Mouse (Mus musculus): ENCODE data around the gene 4931428L18Rik. TPM values are rescaled to one million over a fixed set of nuclear protein-coding genes. Genes with fewer than 3 reads are reported as not detected.

The 4931428L18Rik gene
- total RNA-seq, 2 experiments from 2014 or later: 0.16 TPM; not detected in 1

DNA sequence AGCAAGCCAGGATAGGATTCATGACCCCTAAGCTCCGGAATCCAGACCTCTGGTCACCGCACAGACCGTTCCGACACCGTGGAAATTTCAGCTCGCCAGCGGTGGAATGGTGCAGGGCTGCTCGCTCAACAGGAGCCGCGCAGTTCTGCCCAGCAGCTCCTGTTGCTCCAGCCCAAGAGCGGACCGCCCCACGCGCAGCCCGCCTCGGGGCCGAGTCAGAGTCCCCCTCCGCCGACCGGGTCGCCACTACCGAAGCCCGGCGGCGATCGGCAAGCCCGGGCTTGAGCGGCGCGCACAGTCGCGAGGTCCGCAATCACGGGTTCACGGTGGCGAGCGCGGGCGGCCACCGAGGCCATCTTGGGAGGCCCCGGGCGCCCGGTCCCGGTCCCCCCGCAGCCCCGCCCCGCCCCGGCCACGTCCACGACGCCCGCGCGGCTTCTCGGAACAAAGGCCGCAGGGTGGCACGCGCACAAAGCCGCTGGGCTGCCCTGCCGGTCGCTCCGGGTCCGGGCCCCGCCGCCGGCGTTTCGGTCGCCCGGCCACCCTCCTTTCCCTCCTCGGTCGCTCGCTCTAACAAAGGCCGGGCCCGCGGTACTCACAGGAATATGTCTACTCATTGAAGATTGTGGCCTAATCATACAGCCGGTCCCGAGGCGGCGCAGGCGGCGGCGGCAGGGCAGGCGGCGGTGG is 273.4 kb downstream of the 4931428L18Rik start:
- intact Hi-C loops (cut with DNase I): loop anchor here (2.0 to 5.0 kb wide), 5 partner anchors 72 to 204 kb away; partner anchors contain the start of gene Phf3
- peak; percentile 57 to 78 for DNase-seq

DNA sequence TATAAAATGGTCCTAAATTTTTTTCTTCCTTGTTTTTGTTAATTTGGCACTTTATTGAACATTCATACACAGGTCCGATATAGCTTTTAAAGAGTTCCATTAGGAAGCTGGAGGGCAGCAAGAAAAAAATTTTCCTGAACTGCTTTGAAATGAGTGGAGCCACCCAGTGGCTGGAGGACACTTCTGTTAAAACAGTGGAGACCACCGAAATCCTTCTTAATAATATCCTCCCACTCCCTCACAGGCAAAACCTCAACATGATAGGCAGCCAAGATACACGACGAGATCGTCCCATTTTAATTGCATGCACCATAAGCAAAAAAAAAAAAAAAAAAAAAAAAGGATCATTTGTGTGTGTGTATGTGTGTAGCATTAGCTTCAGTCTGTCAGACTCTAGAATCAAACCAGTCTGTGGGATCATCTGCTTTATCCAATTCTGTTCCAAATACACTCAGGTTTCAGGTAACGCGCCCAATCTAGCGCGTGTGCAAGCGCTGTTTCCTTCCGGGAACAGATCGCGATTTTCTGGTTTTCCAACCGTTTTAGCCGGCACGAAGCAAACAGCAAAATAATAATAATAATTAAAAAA is 274.0 kb downstream of the 4931428L18Rik start:
- intact Hi-C loops (cut with DNase I): loop anchor here (2.0 to 5.0 kb wide), 5 partner anchors 72 to 204 kb away; partner anchors contain the start of gene Phf3
- DNase-seq: peak; percentile 21 to 25

Other genes with a start within 250 kb of the 4931428L18Rik start
- gene AC153137.1, start 244.7 kb downstream of the 4931428L18Rik start, total RNA-seq (2021): not detected
- not detected for gene Lgsn, start 46.3 kb downstream of the 4931428L18Rik start, total RNA-seq (2021)
- not detected for gene Pih1d3, start 154 bp upstream of the 4931428L18Rik start, total RNA-seq (2021)

Measured in heart, postnatal 36 days (tissue).